Mouse (Mus musculus) hindbrain, embryonic 10.5 days (tissue): ENCODE measurements around the gene Tmem106c. TPM values are rescaled to one million over a fixed set of nuclear protein-coding genes. Genes with fewer than 3 reads are reported as not detected.

Source experiments
- DNase-seq: peaks from one replicate; pipeline ENCODE4 v3.0.0-alpha.2; 2017; ENCODE audit warnings: low spot score
- H3K27ac ChIP-seq: fragments of 300-500 bp; sonication (generic); 2 replicates; pipeline ENCODE4 v1.5.1; 2016; ENCODE audit warnings: mild to moderate bottlenecking, moderate library complexity
- H3K27me3 ChIP-seq: fragments of 300-500 bp; sonication (generic); 2 replicates; pipeline ENCODE4 v1.6.1; 2016; ENCODE audit warnings: mild to moderate bottlenecking; ENCODE audit not compliant: poor library complexity, insufficient read depth, severe bottlenecking
- H3K36me3 ChIP-seq: fragments of 300-500 bp; sonication (generic); 2 replicates; pipeline ENCODE4 v1.6.1; 2016; ENCODE audit warnings: mild to moderate bottlenecking, moderate library complexity
- H3K4me1 ChIP-seq: fragments of 300-500 bp; sonication (generic); replicated peaks from 2 replicates; pipeline ENCODE4 v1.6.1; 2016; ENCODE audit warnings: mild to moderate bottlenecking
- H3K4me3 ChIP-seq: fragments of 300-500 bp; sonication (generic); 2 replicates; pipeline ENCODE4 v1.5.1; 2016; ENCODE audit warnings: mild to moderate bottlenecking, moderate library complexity
- H3K9me3 ChIP-seq: fragments of 300-500 bp; sonication (generic); 2 replicates; pipeline ENCODE4 v1.6.1; 2016; ENCODE audit warnings: mild to moderate bottlenecking, moderate library complexity
- WGBS: fragments of 180-500 bp; shearing (Covaris S2); methylation state at CpG from one replicate; pipeline ENCODE4 v1.1.7; 2016; 5-methylcytosine and 5-hydroxymethylcytosine counted together
- polyA plus RNA-seq: library from polyadenylated mRNA; unstranded; fragments of >200 nt; fragmentation: Nextera tagmentation; extraction: Ambion mirVana; gene quantifications from 2 replicates; pipeline ENCODE4 v1.2.1, GENCODE M21; 2016

The Tmem106c gene
- polyA plus RNA-seq, 1 experiment from 2014 or later, result 58.9 TPM

DNA sequence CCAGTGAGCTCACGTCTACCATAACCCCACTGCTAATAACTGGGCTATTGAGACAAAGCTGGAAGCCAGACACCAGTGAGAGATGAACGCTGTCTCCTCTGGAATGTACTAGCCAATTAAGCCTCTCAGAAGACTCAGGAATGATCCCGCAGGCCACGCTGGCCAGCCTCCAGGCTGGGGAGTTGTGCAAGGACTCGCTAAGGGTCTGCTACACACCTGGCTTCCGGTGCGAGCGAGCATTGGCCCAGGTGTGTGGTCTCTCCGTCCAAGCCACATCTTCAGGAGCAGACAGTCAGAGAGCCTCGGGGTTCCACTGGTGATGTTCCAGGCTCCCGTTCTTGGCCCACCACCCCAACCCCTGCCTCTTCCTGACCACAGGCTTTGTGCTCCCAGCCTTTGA, 7.6 kb upstream of the Tmem106c start:
- 80% methylated on average over 11 of the region's 11 CpGs for WGBS
- DNase-seq, result no peak
- H3K4me1 ChIP-seq, result peaks cover 34% of the 10 kb centered on the region
- H3K27me3 ChIP-seq, result peaks cover 22% of the 10 kb centered on the region
- no peak overlapping the region for H3K4me3 ChIP-seq
- no peaks in the 10 kb centered on the region for H3K9me3 ChIP-seq
- peak overlapping the region; percentile 76; the same call in 1 of the 2 replicates for H3K27ac ChIP-seq
- H3K36me3 ChIP-seq, result no peaks in the 10 kb centered on the region

- no peaks in the 10 kb centered on the region for H3K9me3 ChIP-seq
These were observed 541 bp upstream of the Tmem106c start for GRCm38 (mm10) chr15:97963329-97963988.

DNA sequence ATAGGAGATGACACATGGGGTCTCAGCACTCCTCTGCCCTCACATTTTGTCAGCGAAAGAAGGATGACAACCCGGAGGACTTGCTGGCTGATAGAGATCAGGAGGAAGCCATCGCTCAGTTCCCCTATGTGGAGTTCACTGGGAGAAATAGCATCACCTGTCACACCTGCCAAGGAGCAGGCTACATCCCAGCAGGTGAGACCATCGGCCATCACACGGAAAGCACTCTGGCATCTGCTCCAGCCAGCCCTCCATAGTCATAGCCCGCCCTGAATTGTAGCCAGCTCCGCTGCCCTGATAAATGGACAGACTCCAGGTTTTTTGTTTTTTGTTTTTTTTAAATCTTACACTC, 812 bp downstream of the Tmem106c start:
- H3K36me3 ChIP-seq, result peaks cover 16% of the 10 kb centered on the region
- WGBS, result 19% methylated on average over 7 of the region's 7 CpGs
- H3K27ac ChIP-seq, result peak overlapping the region; percentile 95
- no peaks in the 10 kb centered on the region for H3K27me3 ChIP-seq
- DNase-seq, result no peak
- peak overlapping the region; percentile 68 for H3K4me3 ChIP-seq
- H3K4me1 ChIP-seq, result peaks cover 32% of the 10 kb centered on the region
- H3K9me3 ChIP-seq, result no peaks in the 10 kb centered on the region

More at GRCm38 (mm10) chr15:97963329-97963988, 541 bp upstream of the Tmem106c start:
- Histone ChIP-seq H3K27me3 (no peaks in the 10 kb centered on the region), H3K27ac (peak overlapping the region; percentile 95), H3K4me1 (peaks cover 32% of the 10 kb centered on the region), H3K4me3 (peak overlapping the region; percentile 68), H3K36me3 (peaks cover 8% of the 10 kb centered on the region)
- no peak for DNase-seq
- 14% methylated on average over 13 of the region's 13 CpGs for WGBS

GRCm38 (mm10) chr15:97965311-97966045, 1.5 kb downstream of the Tmem106c start:
- 61% methylated on average over 17 of the region's 17 CpGs for WGBS
- H3K27ac ChIP-seq, result peak overlapping the region; percentile 95; the same call in 1 of the 2 replicates
- peak overlapping the region; percentile 68 for H3K4me3 ChIP-seq
- no peaks in the 10 kb centered on the region for H3K27me3 ChIP-seq
- DNase-seq, result no peak
- H3K36me3 ChIP-seq, result peaks cover 17% of the 10 kb centered on the region
- H3K4me1 ChIP-seq, result peaks cover 36% of the 10 kb centered on the region
- H3K9me3 ChIP-seq, result no peaks in the 10 kb centered on the region

DNA sequence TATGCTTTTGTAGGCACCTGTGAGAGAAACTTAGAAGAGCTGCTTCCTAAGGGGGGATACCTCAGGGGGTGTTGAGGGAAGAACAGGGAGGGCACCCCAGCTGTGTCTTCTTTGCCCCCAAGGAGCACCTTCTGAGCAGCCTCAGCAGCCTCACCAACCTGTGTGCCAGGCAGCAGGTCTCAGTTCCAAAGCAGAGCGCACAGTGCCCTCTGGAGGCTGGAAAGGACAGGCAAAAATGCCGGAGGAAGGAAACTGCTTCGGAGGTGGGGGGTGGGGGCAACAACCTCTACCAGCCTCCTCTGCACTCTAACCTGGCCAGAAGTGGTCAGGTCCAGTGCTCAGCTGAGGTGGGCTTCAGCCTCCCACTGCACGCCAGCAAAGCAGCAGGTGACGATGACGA, 6.3 kb downstream of the Tmem106c start:
- H3K27ac ChIP-seq, result peak overlapping the region; percentile 67
- no peaks in the 10 kb centered on the region for H3K27me3 ChIP-seq
- H3K9me3 ChIP-seq, result no peaks in the 10 kb centered on the region
- peaks cover 31% of the 10 kb centered on the region for H3K4me1 ChIP-seq
- 47% methylated on average over 6 of the region's 6 CpGs for WGBS
- peaks cover 25% of the 10 kb centered on the region for H3K36me3 ChIP-seq
- H3K4me3 ChIP-seq, result 0 out of 2 replicates have a peak overlapping the region, but pooled peaks have one; percentile 11
- DNase-seq, result peak; percentile 43

DNA sequence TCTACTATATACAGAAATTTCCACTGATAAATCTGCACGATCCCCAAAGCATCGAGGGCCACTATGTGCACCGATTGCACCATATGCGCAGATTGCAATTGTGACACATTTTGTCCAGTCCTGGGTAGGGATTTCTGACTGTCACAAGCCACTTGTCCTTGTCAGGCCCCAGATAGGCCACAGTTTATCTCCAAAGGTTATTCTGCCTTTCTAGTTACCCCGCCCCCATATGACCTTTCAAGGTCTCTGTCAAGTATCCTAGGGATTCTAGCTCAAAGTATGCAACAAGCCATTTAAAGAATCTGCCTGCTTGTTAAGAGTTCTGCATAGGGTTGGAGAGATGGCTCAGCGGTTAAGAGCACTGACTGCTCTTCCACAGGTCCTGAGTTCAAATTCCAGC, 8.6 kb downstream of the Tmem106c start:
- 90% methylated on average over 6 of the region's 6 CpGs for WGBS
- Histone ChIP-seq H3K36me3 (peaks cover 48% of the 10 kb centered on the region), H3K27me3 (no peaks in the 10 kb centered on the region), H3K4me1 (peaks cover 17% of the 10 kb centered on the region), H3K9me3 (no peaks in the 10 kb centered on the region), H3K4me3 (no peak overlapping the region), H3K27ac (no peak overlapping the region)
- DNase-seq, result no peak

DNA sequence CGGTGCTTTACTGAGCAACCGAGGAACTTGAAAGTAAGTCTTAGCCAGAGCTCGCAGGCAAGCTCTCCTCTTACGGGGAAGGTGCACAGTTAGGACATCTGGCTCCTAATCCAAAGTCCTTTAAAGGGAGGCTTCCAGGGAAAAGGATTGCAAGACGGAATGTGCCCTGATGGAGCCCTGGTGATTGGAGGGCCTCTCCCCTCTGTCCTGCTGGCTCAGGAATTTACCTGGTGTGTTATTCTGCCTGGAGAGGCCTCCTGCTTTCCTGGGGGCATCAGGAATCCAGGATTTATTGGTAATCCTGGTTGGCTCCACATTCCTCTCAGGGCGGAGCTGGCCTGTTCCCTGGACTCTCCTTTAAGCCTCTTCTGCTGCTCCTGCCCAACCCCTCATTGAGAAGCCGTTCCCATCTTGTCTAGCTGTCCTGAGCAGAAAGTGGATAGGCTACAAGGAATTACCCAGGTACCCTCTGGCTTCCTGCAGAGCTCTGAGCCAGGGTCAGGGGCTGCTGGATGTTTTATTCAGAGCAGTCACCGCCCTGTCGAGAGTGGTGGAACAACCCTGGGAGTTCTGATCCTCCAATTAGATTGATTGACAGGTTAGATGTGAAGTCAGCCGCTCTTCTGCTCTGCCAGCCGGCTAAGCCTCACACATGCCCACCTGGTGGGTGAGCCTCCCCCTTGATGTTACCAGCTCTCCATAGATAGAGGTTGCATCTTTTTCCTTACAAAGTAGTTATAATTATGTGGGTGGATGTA, 9.4 kb downstream of the Tmem106c start:
- Histone ChIP-seq H3K36me3 (peaks cover 49% of the 10 kb centered on the region), H3K4me1 (peaks cover 17% of the 10 kb centered on the region), H3K9me3 (no peaks in the 10 kb centered on the region), H3K27me3 (no peaks in the 10 kb centered on the region), H3K27ac (peak overlapping the region; percentile 57), H3K4me3 (no peak overlapping the region)
- 32% methylated on average over 11 of the region's 11 CpGs for whole genome bisulfite sequencing
- DNase-seq, result no peak

DNA sequence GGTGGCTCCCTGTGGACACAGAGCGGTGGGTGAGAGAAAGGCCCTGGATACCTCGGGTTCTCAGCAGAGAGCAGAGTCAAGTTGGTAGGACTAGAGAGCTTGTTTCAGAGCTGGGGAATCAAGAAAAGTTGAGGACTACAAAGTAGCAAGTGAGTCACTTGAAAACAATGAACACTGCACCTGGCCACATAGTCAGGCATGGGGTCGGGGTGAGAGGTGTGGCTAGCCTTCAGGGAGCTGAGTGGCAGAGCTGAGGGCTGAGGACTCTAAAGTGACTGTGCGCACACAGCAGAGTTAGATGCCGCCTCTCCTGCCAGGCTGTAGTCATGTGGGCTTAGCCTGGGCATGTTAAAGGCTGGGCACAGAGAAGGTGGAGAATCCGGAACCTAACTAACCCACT, 17.6 kb downstream of the Tmem106c start:
- no peak overlapping the region for H3K27ac ChIP-seq
- H3K4me1 ChIP-seq, result no peaks in the 10 kb centered on the region
- peaks cover 100% of the 10 kb centered on the region for H3K36me3 ChIP-seq
- H3K9me3 ChIP-seq, result peaks cover 19% of the 10 kb centered on the region
- no peaks in the 10 kb centered on the region for H3K27me3 ChIP-seq
- no peak for DNase-seq
- no peak overlapping the region for H3K4me3 ChIP-seq
- 95% methylated on average over 6 of the region's 6 CpGs for WGBS

DNA sequence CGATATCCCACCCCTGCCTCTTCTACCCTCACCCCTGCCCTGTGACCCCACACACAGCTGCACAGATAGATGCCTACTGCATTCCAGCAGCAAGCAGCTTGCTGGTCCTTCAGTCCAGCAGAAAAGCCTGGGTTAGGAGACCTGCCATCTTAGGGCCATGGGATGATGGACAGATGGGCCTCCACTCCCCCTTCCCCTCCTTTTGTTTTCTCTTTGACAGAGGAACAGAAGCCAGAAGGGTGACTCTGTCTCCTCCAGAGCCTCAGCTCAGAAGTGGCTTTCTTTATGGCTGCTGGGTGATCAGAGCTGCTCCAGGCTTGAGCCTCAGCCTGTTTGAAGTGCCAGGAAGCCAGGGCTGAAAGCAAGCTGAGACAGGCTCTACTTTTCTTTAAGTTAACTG, 25.5 kb downstream of the Tmem106c start:
- H3K36me3 ChIP-seq, result peaks cover 83% of the 10 kb centered on the region
- peak overlapping the region; percentile 41 for H3K4me3 ChIP-seq
- H3K27me3 ChIP-seq, result no peaks in the 10 kb centered on the region
- H3K27ac ChIP-seq, result peak overlapping the region; percentile 97
- H3K9me3 ChIP-seq, result no peaks in the 10 kb centered on the region
- DNase-seq, result peak; percentile 73
- peaks cover 70% of the 10 kb centered on the region for H3K4me1 ChIP-seq
- 7% methylated on average over 1 of the region's 1 CpGs for WGBS

DNA sequence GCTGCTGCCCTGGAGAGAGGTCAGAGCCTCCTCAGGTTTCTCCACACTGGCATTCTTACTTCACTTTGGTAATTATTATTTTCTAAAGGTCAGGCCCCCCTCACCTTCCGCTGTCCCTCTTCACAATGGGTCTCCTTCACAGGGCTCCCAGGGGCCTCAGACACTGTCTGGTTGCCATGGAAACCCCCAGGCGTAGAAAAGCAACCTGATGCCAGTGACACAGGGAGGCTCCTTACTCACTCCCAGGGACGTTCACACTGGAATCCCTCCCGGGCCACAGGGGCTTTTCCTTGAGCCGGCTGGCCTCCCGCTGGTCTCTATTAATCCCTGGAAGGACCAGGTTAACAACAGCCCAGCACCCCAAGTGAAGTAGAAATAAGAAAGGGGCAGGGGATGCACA, 26.1 kb downstream of the Tmem106c start:
- Histone ChIP-seq H3K9me3 (no peaks in the 10 kb centered on the region), H3K27me3 (no peaks in the 10 kb centered on the region), H3K36me3 (peaks cover 83% of the 10 kb centered on the region), H3K4me3 (peak overlapping the region; percentile 41), H3K27ac (peak overlapping the region; percentile 97), H3K4me1 (peaks cover 70% of the 10 kb centered on the region)
- peak; percentile 93 for DNase-seq
- WGBS, result 0% methylated on average over 6 of the region's 6 CpGs

DNA sequence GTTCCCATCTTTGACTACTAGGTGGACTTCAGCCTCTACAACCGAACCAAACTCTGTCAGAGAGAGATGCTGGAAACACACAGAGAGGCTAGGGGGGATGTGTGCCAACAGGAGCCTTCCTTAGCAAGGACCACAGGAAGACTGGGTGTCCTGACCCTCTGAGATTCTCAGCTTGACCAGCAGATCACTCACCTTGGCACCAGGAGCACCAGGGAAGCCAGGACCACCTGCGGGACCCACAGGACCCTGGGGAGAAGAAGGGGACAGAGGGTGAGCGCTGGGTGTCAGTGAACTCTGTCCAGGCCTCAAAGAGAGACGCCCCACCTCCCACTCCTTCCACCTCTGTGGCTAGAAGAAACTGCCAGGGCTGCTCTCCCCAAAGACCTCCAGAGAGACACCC, 26.7 kb downstream of the Tmem106c start:
- H3K36me3 ChIP-seq, result peaks cover 83% of the 10 kb centered on the region
- WGBS, result 7% methylated on average over 4 of the region's 4 CpGs

GRCm38 (mm10) chr15:97991285-97991895, 27.4 kb downstream of the Tmem106c start:
- peak overlapping the region; percentile 97 for H3K27ac ChIP-seq
- no peak for DNase-seq
- peaks cover 75% of the 10 kb centered on the region for H3K4me1 ChIP-seq
- no peaks in the 10 kb centered on the region for H3K9me3 ChIP-seq
- peaks cover 83% of the 10 kb centered on the region for H3K36me3 ChIP-seq
- peak overlapping the region; percentile 41 for H3K4me3 ChIP-seq
- no peaks in the 10 kb centered on the region for H3K27me3 ChIP-seq
- WGBS, result 3% methylated on average over 12 of the region's 12 CpGs

More for the DNA sequence above, 26.7 kb downstream of the Tmem106c start:
- peak overlapping the region; percentile 41 for H3K4me3 ChIP-seq
- H3K9me3 ChIP-seq, result no peaks in the 10 kb centered on the region
- peak; percentile 29 for DNase-seq
- peaks cover 70% of the 10 kb centered on the region for H3K4me1 ChIP-seq
- H3K27ac ChIP-seq, result peak overlapping the region; percentile 97
- H3K27me3 ChIP-seq, result no peaks in the 10 kb centered on the region
